Mouse (Mus musculus) megakaryocyte progenitor cell, adult 5-6 weeks (primary cell): Measurements from ENCODE around the gene Rbm47. TPM values are rescaled to one million over a fixed set of nuclear protein-coding genes. Genes with fewer than 3 reads are reported as not detected.
"Not testable (repeated sequence)": the region's sequence is repeated elsewhere in the genome, so short reads cannot be mapped to it uniquely, and the experiment has no call there.

ENCODE experiments used
- ATAC-seq: replicated peaks from 2 replicates; pipeline ENCODE4 v1.8.0; 2016; ENCODE audit warnings: mild to moderate bottlenecking, moderate TSS enrichment, inconsistent platforms; ENCODE audit not compliant: poor library complexity
- total RNA-seq, 2 experiments: library from RNA; stranded (forward) in 1 of 2; stranded (reverse) in 1 of 2; fragments of 157-497, 149-512 nt in 1 of 2; fragments of 200-1000 nt in 1 of 2; gene quantifications; 2 replicates each; pipeline versions ENCODE4 v1.2.3 to v1.2.4; 2015 to 2017

Rbm47 gene
- total RNA-seq, 2 experiments from 2014 or later: 4.4 to 4.7 TPM

- no peak for ATAC-seq
Observed at GRCm38 (mm10) chr5:66034375-66035195, 138.3 kb downstream of the Rbm47 start.

GRCm38 (mm10) chr5:66032826-66033225 lies 140.1 kb downstream of the Rbm47 start:
- no peak for ATAC-seq

- peak; percentile 83 for ATAC-seq
Observed at GRCm38 (mm10) chr5:66031699-66032098, 141.2 kb downstream of the Rbm47 start.

- ATAC-seq: no peak
Observed at GRCm38 (mm10) chr5:66028232-66028631, 144.7 kb downstream of the Rbm47 start.

DNA sequence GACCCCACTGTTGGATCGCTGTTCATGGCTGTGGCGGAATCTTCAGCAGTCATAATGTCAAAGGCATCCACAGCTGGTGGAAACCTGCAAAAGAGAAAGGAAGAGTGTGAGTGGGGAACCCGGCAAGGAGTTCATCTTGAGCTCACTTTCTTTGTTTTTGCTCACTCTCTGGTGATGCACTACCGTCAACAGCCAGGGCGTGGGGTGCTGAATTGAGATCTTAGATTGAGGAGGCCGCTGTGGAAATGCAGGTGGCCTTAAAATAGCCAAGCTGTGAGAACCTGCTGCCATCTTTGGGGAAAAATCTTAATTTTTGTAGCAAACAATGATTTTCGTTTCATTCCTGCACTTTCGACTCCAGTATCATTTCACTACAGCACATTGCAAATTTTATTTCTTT lies 145.7 kb downstream of the Rbm47 start:
- ATAC-seq: no peak

DNA sequence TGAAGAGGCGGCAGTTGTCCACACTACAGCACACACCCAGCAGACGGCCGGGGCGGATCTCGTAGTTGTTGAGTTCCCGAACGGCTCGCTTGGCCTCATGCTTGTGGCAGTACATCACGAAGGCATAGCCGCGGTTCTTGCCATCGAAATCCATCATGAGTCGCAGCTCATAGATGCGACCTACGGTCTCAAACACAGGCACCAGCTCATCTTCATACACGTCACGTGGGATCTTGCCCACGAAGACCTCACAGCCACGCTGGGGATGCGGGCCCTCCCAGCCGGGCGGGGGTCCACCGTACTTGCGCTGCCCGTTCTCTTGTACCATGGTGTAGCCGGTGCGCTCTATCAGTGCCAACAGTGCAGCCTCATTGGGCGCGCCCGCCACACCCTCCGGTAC lies 146.1 kb downstream of the Rbm47 start:
- no peak for ATAC-seq

- ATAC-seq: 0 out of 2 replicates have a peak, but pooled peaks have one; percentile 50
Observed at GRCm38 (mm10) chr5:66015449-66015961, 157.4 kb downstream of the Rbm47 start.

GRCm38 (mm10) chr5:66014437-66014836 lies 158.5 kb downstream of the Rbm47 start:
- no peak for ATAC-seq

- ATAC-seq: peak; percentile 31; the same call in 1 of the 2 replicates
Observed at GRCm38 (mm10) chr5:66013999-66014398, 158.9 kb downstream of the Rbm47 start.

DNA sequence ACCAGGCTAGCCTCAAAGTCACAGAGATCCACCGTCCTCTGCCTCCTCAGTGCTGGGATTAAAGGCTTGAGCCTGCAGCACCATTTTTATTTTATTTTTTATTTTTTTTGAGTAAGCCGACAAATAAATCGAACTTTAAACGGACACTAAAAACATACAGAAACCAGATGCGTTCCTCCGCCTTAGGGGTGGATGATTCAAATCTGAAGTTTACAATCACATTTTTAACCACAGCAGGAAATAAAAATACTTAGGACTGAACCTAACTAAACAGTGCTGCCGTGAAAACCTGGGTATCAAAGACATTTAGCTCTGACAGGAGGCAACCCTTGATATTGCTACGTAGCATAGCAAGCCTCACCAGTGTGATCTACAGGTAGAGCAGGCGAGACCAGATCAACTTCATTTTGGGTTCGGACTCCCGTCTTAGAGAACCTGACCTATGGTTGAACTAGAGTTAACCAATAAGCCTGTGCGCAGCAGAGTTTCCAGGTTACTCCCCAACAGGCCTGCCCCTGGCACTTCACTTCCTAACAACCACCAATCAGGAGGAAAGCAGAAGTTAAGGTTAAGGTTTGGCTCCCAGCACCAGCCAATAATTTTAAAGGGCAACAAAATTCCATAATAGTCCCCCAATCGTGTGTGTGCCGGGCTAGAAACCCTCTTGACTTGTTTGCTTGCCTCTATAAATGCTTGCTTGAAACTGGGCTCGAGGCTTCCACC lies 164.5 kb downstream of the Rbm47 start:
- no peak for ATAC-seq

- 0 out of 2 replicates have a peak, but pooled peaks have one; percentile 30 for ATAC-seq
Observed at GRCm38 (mm10) chr5:66005041-66005678, 167.8 kb downstream of the Rbm47 start.

DNA sequence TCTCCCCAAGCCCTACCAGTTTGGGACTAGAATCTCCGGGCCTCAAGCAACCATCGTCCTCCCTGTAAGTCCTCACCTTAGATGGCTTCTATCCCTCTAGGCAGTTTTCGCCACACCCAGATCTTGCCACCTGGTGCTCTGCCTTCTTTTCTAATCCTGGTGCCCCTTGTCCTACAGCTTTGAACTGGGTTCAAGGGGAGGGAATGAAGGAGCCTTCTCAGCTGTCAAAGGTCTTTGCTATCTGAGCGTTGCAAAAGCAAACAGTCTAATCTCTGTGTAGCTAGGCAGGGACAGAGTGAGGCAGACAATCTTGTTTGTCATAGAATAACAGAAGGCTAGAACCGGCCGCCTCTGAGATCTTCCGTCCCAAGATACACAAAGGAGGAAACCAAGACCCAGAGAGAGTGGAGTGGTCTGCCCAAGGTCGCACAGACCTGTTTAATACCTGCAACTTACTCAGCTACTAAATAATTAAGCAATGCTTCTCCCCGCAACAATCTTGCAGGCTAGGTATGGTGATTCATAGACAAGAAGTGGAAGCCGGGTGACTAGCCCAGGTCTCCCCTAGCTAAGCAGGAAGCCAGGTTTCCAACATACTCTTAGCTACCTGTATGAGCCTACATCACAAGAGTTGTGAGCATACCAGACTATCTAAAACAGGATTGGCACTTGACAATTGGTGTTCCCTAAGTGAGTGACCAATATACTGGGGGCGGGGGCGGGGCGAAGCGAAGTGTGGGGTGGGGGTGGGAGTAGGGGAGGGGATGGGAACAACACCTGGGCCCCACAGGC lies 168.6 kb downstream of the Rbm47 start, which contains the start of gene 9130230L23Rik:
9130230L23Rik (minus strand) TSS at position 152 of the 792 bp plus-strand sequence.
- peak; percentile 42 for ATAC-seq

DNA sequence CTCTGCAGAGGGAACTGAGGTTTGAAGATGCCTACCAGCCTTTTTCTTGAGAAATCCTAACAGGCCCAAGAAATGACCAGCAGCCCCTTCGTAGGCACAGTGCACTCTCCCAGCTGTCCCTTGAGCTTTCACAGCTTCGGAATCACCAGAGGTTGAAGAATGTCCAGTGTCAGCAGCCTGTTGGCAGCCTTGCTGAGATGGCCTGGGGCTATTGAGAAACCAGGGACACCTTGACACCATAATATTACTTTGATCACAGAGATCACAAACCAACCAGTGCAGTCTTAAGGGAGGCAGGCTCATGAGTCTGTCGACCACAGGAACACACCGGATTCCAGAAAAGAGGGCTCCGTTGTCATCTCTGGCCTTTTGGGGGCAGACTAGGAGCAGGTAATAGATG lies 171.7 kb downstream of the Rbm47 start:
- no peak for ATAC-seq

- ATAC-seq: peak; percentile 24; the same call in 1 of the 2 replicates
Observed at GRCm38 (mm10) chr5:66000567-66001125, 172.3 kb downstream of the Rbm47 start.

DNA sequence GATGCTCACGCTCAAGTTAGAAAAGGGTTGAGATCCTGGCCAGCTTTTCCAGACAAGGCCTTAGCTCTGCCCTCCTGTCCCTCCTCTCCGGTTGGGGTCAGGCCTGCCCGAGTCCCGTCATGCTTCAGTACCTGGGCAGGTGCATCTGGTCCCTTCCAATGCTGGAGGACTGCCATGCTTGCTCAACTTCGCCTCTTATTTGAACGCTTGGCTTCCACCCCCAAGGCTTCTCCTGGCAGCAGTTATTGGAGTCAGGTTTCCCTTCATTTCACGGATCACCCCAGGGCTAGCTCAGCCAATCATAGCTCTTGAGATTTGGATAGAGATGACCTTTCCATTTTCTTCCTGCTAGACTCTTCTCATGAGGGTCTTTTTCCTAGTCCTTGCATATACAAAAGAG lies 172.8 kb downstream of the Rbm47 start:
- ATAC-seq: no peak

GRCm38 (mm10) chr5:65999106-65999505 lies 173.8 kb downstream of the Rbm47 start:
- ATAC-seq: no peak

GRCm38 (mm10) chr5:65997813-65998212 lies 175.1 kb downstream of the Rbm47 start:
- ATAC-seq: no peak

- no peak for ATAC-seq
Observed at GRCm38 (mm10) chr5:65994643-65995042, 178.3 kb downstream of the Rbm47 start.

- peak; percentile 72 for ATAC-seq
Observed at GRCm38 (mm10) chr5:65991191-65991590, 181.7 kb downstream of the Rbm47 start.

GRCm38 (mm10) chr5:65987004-65987403 lies 185.9 kb downstream of the Rbm47 start:
- not testable (repeated sequence) for ATAC-seq
